In the genomic region with DNA sequence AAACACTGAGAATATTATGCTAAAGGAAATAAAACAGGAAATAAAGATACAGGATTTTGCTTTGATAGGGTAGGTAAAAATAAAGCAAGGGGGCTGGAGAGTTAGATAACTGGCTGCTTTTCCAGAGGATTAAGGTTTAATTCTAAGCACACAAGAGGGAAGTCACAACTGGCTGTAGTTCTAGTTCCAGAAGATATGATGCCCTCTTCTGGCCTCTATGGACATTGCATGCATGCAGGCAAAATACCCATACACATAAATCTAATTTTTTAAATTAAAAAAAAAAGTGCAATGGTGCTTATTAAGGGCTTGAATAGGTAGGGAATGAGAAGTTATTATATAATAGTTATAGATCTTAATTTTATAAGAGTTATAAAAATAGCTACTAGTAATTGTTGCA, we compare ENCODE assay signal across 10 mouse cellular contexts. TPM values are rescaled to one million over a fixed set of nuclear protein-coding genes. Genes with fewer than 3 reads are reported as not detected.
DNase-seq lines count a peak whose midpoint lies in the region; ATAC-seq lines count a peak whose summit lies in the region.
"Had no signal": no experiment of that assay in that cellular context is flagged by ENCODE, and none has a peak within 500 bp of the region (broad histone marks: within the 10 kb centered on the region; RNA-seq: fewer than 3 reads in every experiment).

No protein-coding gene starts in this region.

- H3K27ac ChIP-seq in hindbrain, embryonic 11.5 days (ENCODE audit: low read depth, low read length) = no peak overlapping the region
- no peak overlapping the region for H3K27ac ChIP-seq in hindbrain, embryonic 12.5 days
- H3K27ac ChIP-seq: embryonic facial prominence, embryonic 13.5 days had no signal

- no peak overlapping the region for H3K9ac ChIP-seq in hindbrain, embryonic 11.5 days (ENCODE audit: low read depth, low read length)
- no peak overlapping the region for H3K9ac ChIP-seq in hindbrain, embryonic 12.5 days
- H3K9ac ChIP-seq: embryonic facial prominence, embryonic 13.5 days had no signal

- no peaks in the 10 kb centered on the region for H3K27me3 ChIP-seq in hindbrain, embryonic 11.5 days (ENCODE audit: control insufficient read depth, insufficient read depth, low read length)
- no peaks in the 10 kb centered on the region for H3K27me3 ChIP-seq in hindbrain, embryonic 12.5 days
- H3K27me3 ChIP-seq: embryonic facial prominence, embryonic 13.5 days had no signal

- H3K4me3 ChIP-seq in hindbrain, embryonic 11.5 days (ENCODE audit: low read depth, low read length) = no peak overlapping the region
- H3K4me3 ChIP-seq in hindbrain, embryonic 12.5 days = no peak overlapping the region
- H3K4me3 ChIP-seq: embryonic facial prominence, embryonic 13.5 days had no signal

- H3K4me2 ChIP-seq in hindbrain, embryonic 11.5 days (replicated peaks; ENCODE audit: low read depth, low read length) = no peak overlapping the region
- H3K4me2 ChIP-seq in hindbrain, embryonic 12.5 days (replicated peaks) = no peak overlapping the region
- H3K4me2 ChIP-seq: embryonic facial prominence, embryonic 13.5 days had no signal

- H3K4me1 ChIP-seq in hindbrain, embryonic 11.5 days (replicated peaks; ENCODE audit: control insufficient read depth, insufficient read depth, low read length) = no peaks in the 10 kb centered on the region
- no peaks in the 10 kb centered on the region for H3K4me1 ChIP-seq in hindbrain, embryonic 12.5 days
- H3K4me1 ChIP-seq: embryonic facial prominence, embryonic 13.5 days had no signal

- no peaks in the 10 kb centered on the region for H3K9me3 ChIP-seq in hindbrain, embryonic 11.5 days (ENCODE audit: control insufficient read depth, low read length)
- H3K9me3 ChIP-seq in hindbrain, embryonic 12.5 days (replicated peaks) = no peaks in the 10 kb centered on the region
- H3K9me3 ChIP-seq: embryonic facial prominence, embryonic 13.5 days had no signal

- DNase-seq in hindbrain, embryonic 11.5 days (ENCODE audit: low spot score) = peak; percentile 20
- DNase-seq in 416B (ENCODE audit: low read depth) (peak; percentile 55), ES-CJ7 (ENCODE audit: low read depth, low spot score) (peak; percentile 16)
- DNase-seq in lung, postnatal 10 days = peak; percentile 26
- DNase-seq in layer of hippocampus, adult 18-20 months (ENCODE audit: low spot score in 2 of 2) = no peak
- DNase-seq in left cerebral cortex, adult 9 months (ENCODE audit: low spot score in 2 of 2) = no peak
- DNase-seq in urinary bladder, postnatal 10 days (ENCODE audit: low spot score) = no peak
- DNase-seq: kidney, postnatal 14 days had no signal

- H3K36me3 ChIP-seq in hindbrain, embryonic 11.5 days (ENCODE audit: control insufficient read depth, insufficient read depth, low read length) = 0 out of 2 replicates have a peak, but pooled peaks cover 5% of the 10 kb centered on the region
- H3K36me3 ChIP-seq in hindbrain, embryonic 12.5 days = peaks cover 32% of the 10 kb centered on the region

- ATAC-seq in hindbrain, embryonic 11.5 days (ENCODE audit: low FRiP score) = no peak
- no peak for ATAC-seq in hindbrain, embryonic 12.5 days (ENCODE audit: low FRiP score)

RNA-seq across cellular contexts. Expression of a gene that starts 37.2 kb away (rescaled TPM):
- polyA plus RNA-seq in hindbrain, embryonic 11.5 days (2014; fragmentation: Nextera tagmentation; extraction: Ambion mirVana) = 29.5 and 34.8 TPM in 2 replicates
- polyA plus RNA-seq in hindbrain, embryonic 12.5 days (2016; fragmentation: Nextera tagmentation; extraction: Ambion mirVana) = 31.6 and 31.7 TPM in 2 replicates
- 10 to 100 TPM; 60.9 to 63.3 TPM for total RNA-seq in layer of hippocampus, adult 18-20 months (2021)

RNA-seq across cellular contexts. Expression of a gene that starts 55.6 kb away (rescaled TPM):
- polyA plus RNA-seq in hindbrain, embryonic 11.5 days (2014; fragmentation: Nextera tagmentation; extraction: Ambion mirVana) = 66.1 and 80.9 TPM in 2 replicates
- polyA plus RNA-seq in hindbrain, embryonic 12.5 days (2016; fragmentation: Nextera tagmentation; extraction: Ambion mirVana) = 120 and 139 TPM in 2 replicates
- 100 to 1,000 TPM; 109 TPM for total RNA-seq in layer of hippocampus, adult 18-20 months (2021)

Comparison
In these comparisons a context has a peak if more than half of its experiments do, and no peak if none do; other contexts are left out.
1. DNase-seq: peak in hindbrain, embryonic 11.5 days (single experiment), 416B (single experiment), ES-CJ7 (single experiment) and lung, postnatal 10 days (single experiment); none in layer of hippocampus, adult 18-20 months (0 of 2), left cerebral cortex, adult 9 months (0 of 2) and urinary bladder, postnatal 10 days (single experiment).